Mouse (Mus musculus): ENCODE measurements around the gene Yaf2. TPM values are rescaled to one million over a fixed set of nuclear protein-coding genes. Genes with fewer than 3 reads are reported as not detected.
A peak's percentile ranks its signal among the peaks of the same experiment; 100 is the strongest.

Yaf2 gene
- total and polyA plus RNA-seq, 3 experiments, result 24.4 to 50.0 (median 39.7) TPM

GRCm38 (mm10) chr15:93368558-93368957, 31.8 kb upstream of the Yaf2 start:
- H3K9me3 ChIP-seq (replicated peaks), result no peaks in the 10 kb centered on the region
- ATAC-seq (ENCODE audit: extremely low read depth, insufficient number of reproducible peaks, low FRiP score, poor library complexity, severe bottlenecking) (no peak), DNase-seq (ENCODE audit: low spot score) (no peak)
- H3K4me1 ChIP-seq (ENCODE audit: insufficient read depth, low read depth, low read length), result no peaks in the 10 kb centered on the region
- no peak for TF ChIP-seq CTCF (IDR thresholded peaks at IDR 0.05; ENCODE audit: low read depth, low read length)
- TF ChIP-seq TAL1 (conservative IDR thresholded peaks at IDR 0.05; ENCODE audit: low read depth, low read length), result no peak
- H3K27me3 ChIP-seq (ENCODE audit: insufficient read depth, low read length), result peaks cover 3% of the 10 kb centered on the region; the same call in 1 of the 2 replicates
- H3K36me3 ChIP-seq (replicated peaks), result no peaks in the 10 kb centered on the region
- H3K4me3 ChIP-seq (ENCODE audit: low read depth, low read length), result no peak overlapping the region

GRCm38 (mm10) chr15:93365561-93365960, 28.8 kb upstream of the Yaf2 start:
- Histone ChIP-seq H3K4me1 (ENCODE audit: insufficient read depth, low read depth, low read length) (no peaks in the 10 kb centered on the region), H3K4me3 (ENCODE audit: low read depth, low read length) (no peak overlapping the region), H3K9me3 (replicated peaks) (no peaks in the 10 kb centered on the region), H3K27me3 (ENCODE audit: insufficient read depth, low read length) (peaks cover 3% of the 10 kb centered on the region; the same call in 1 of the 2 replicates), H3K36me3 (replicated peaks) (no peaks in the 10 kb centered on the region)
- ATAC-seq (ENCODE audit: extremely low read depth, insufficient number of reproducible peaks, low FRiP score, poor library complexity, severe bottlenecking) (no peak), DNase-seq (ENCODE audit: low spot score) (no peak)
- TF ChIP-seq CTCF (IDR thresholded peaks at IDR 0.05; ENCODE audit: low read depth, low read length) (no peak), GATA1 (IDR thresholded peaks at IDR 0.05; ENCODE audit: borderline replicate concordance, low read length) (no peak), TAL1 (conservative IDR thresholded peaks at IDR 0.05; ENCODE audit: low read depth, low read length) (no peak), GATA2 (IDR thresholded peaks at IDR 0.05; ENCODE audit: borderline replicate concordance, low read depth, low read length) (no peak), POLR2AphosphoS5 (IDR thresholded peaks at IDR 0.05; ENCODE audit: insufficient replicate concordance, low read depth, low read length) (no peak)

GRCm38 (mm10) chr15:93358346-93359095, 21.8 kb upstream of the Yaf2 start:
- ATAC-seq (ENCODE audit: extremely low read depth, insufficient number of reproducible peaks, low FRiP score, poor library complexity, severe bottlenecking) (no peak), DNase-seq (ENCODE audit: low spot score) (no peak)
- H3K4me1 ChIP-seq (ENCODE audit: insufficient read depth, low read depth, low read length), result no peaks in the 10 kb centered on the region
- TF ChIP-seq POLR2AphosphoS5 (IDR thresholded peaks at IDR 0.05; ENCODE audit: insufficient replicate concordance, low read depth, low read length) (no peak), TAL1 (conservative IDR thresholded peaks at IDR 0.05; ENCODE audit: low read depth, low read length) (no peak), GATA1 (IDR thresholded peaks at IDR 0.05; ENCODE audit: borderline replicate concordance, low read length) (no peak), GATA2 (IDR thresholded peaks at IDR 0.05; ENCODE audit: borderline replicate concordance, low read depth, low read length) (no peak), CTCF (IDR thresholded peaks at IDR 0.05; ENCODE audit: low read depth, low read length) (no peak)
- H3K9me3 ChIP-seq (replicated peaks), result 0 out of 2 replicates have a peak, but pooled peaks cover 2% of the 10 kb centered on the region
- no peaks in the 10 kb centered on the region for H3K27me3 ChIP-seq (ENCODE audit: insufficient read depth, low read length)
- H3K4me3 ChIP-seq (ENCODE audit: low read depth, low read length), result no peak overlapping the region
- no peaks in the 10 kb centered on the region for H3K36me3 ChIP-seq (replicated peaks)

GRCm38 (mm10) chr15:93340630-93341379, 4.1 kb upstream of the Yaf2 start:
- Histone ChIP-seq H3K27me3 (ENCODE audit: insufficient read depth, low read length) (peaks cover 35% of the 10 kb centered on the region), H3K36me3 (replicated peaks) (no peaks in the 10 kb centered on the region), H3K4me1 (ENCODE audit: insufficient read depth, low read depth, low read length) (peaks cover 12% of the 10 kb centered on the region), H3K4me3 (ENCODE audit: low read depth, low read length) (no peak overlapping the region), H3K9me3 (replicated peaks) (no peaks in the 10 kb centered on the region)
- no peak for TF ChIP-seq GATA2 (IDR thresholded peaks at IDR 0.05; ENCODE audit: borderline replicate concordance, low read depth, low read length)
- no peak for TF ChIP-seq CTCF (IDR thresholded peaks at IDR 0.05; ENCODE audit: low read depth, low read length)
- TF ChIP-seq GATA1 (IDR thresholded peaks at IDR 0.05; ENCODE audit: borderline replicate concordance, low read length), result no peak
- TF ChIP-seq POLR2AphosphoS5 (IDR thresholded peaks at IDR 0.05; ENCODE audit: insufficient replicate concordance, low read depth, low read length), result no peak
- no peak for TF ChIP-seq TAL1 (conservative IDR thresholded peaks at IDR 0.05; ENCODE audit: low read depth, low read length)
- DNase-seq (ENCODE audit: low spot score), result no peak
- no peak for ATAC-seq (ENCODE audit: extremely low read depth, insufficient number of reproducible peaks, low FRiP score, poor library complexity, severe bottlenecking)

GRCm38 (mm10) chr15:93336658-93336924, 144 bp downstream of the Yaf2 start:
- H3K4me3 ChIP-seq (ENCODE audit: low read depth, low read length), result peak overlapping the region; percentile 87

GRCm38 (mm10) chr15:93335821-93336657, 696 bp downstream of the Yaf2 start:
- H3K4me1 ChIP-seq (ENCODE audit: insufficient read depth, low read depth, low read length), result peaks cover 12% of the 10 kb centered on the region
- H3K27me3 ChIP-seq (ENCODE audit: insufficient read depth, low read length), result peaks cover 28% of the 10 kb centered on the region
- ATAC-seq (ENCODE audit: extremely low read depth, insufficient number of reproducible peaks, low FRiP score, poor library complexity, severe bottlenecking) (no peak; the same call in 1 of the 2 replicates), DNase-seq (ENCODE audit: low spot score) (peak; percentile 23)
- H3K9me3 ChIP-seq (replicated peaks), result no peaks in the 10 kb centered on the region
- H3K36me3 ChIP-seq (replicated peaks), result peaks cover 21% of the 10 kb centered on the region
- no peak for TF ChIP-seq CTCF (IDR thresholded peaks at IDR 0.05; ENCODE audit: low read depth, low read length)
- no peak for TF ChIP-seq TAL1 (conservative IDR thresholded peaks at IDR 0.05; ENCODE audit: low read depth, low read length)
- no peak for TF ChIP-seq GATA2 (IDR thresholded peaks at IDR 0.05; ENCODE audit: borderline replicate concordance, low read depth, low read length)
- TF ChIP-seq GATA1 (IDR thresholded peaks at IDR 0.05; ENCODE audit: borderline replicate concordance, low read length), result no peak
- no peak for TF ChIP-seq POLR2AphosphoS5 (IDR thresholded peaks at IDR 0.05; ENCODE audit: insufficient replicate concordance, low read depth, low read length)
- H3K4me3 ChIP-seq (ENCODE audit: low read depth, low read length), result peak overlapping the region; percentile 87

More at GRCm38 (mm10) chr15:93336658-93336924, 144 bp downstream of the Yaf2 start:
- Histone ChIP-seq H3K9me3 (replicated peaks) (no peaks in the 10 kb centered on the region), H3K4me1 (ENCODE audit: insufficient read depth, low read depth, low read length) (peaks cover 12% of the 10 kb centered on the region), H3K27me3 (ENCODE audit: insufficient read depth, low read length) (peaks cover 31% of the 10 kb centered on the region), H3K36me3 (replicated peaks) (peaks cover 16% of the 10 kb centered on the region)
- no peak for ATAC-seq (ENCODE audit: extremely low read depth, insufficient number of reproducible peaks, low FRiP score, poor library complexity, severe bottlenecking)
- no peak for DNase-seq (ENCODE audit: low spot score)
- TF ChIP-seq CTCF (IDR thresholded peaks at IDR 0.05; ENCODE audit: low read depth, low read length), result no peak
- TF ChIP-seq POLR2AphosphoS5 (IDR thresholded peaks at IDR 0.05; ENCODE audit: insufficient replicate concordance, low read depth, low read length), result no peak
- TF ChIP-seq TAL1 (conservative IDR thresholded peaks at IDR 0.05; ENCODE audit: low read depth, low read length), result no peak
- TF ChIP-seq GATA1 (IDR thresholded peaks at IDR 0.05; ENCODE audit: borderline replicate concordance, low read length), result no peak
- no peak for TF ChIP-seq GATA2 (IDR thresholded peaks at IDR 0.05; ENCODE audit: borderline replicate concordance, low read depth, low read length)

All from G1E (cell line).